Mouse (Mus musculus) bone marrow macrophage, adult 2 months (primary cell): ENCODE measurements around the gene Ccdc63.

Experiments used
- CTCF ChIP-seq: IDR thresholded peaks from 2 replicates; pipeline ENCODE4 v1.5.1; 2012; ENCODE audit warnings: low read depth, mild to moderate bottlenecking, low read length, moderate library complexity
- POLR2A ChIP-seq: IDR thresholded peaks from 2 replicates; pipeline ENCODE4 v1.6.1; 2012; ENCODE audit warnings: mild to moderate bottlenecking, low read depth, low read length, borderline replicate concordance

- no peak for TF ChIP-seq CTCF
- no peak for TF ChIP-seq POLR2A
Measured at GRCm38 (mm10) chr5:122111933-122112248, 28.7 kb downstream of the Ccdc63 start.
